ENCODE assay signal across 9 mouse cellular contexts in the genomic region with DNA sequence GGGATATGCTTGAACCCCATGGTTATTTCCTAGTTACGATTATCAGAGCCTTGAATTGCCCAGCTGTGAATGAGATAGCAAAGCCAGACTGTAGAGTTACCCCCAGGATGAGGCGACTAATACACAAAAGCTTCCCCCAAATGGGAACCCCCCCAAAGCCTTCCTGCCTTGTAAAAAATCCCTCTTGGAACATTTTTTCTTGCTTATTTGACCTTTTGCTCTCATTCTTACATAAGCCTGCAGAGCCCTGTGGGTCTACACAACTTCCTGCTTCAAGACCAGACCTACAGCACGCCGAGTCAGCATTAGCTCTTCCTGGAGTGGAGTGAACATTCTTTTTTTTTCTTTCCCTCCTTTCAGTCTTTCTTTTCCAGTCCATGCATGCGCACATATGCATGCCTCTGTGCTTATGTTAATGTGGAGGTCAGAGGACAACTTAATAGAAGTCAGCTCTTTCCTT.
A peak's percentile ranks its signal among the peaks of the same experiment; 100 is the strongest.
DNase-seq lines count a peak whose midpoint lies in the region; ATAC-seq and TF ChIP-seq lines count a peak whose summit lies in the region.
"Had no signal": no experiment of that assay in that cellular context is flagged by ENCODE, and none has a peak within 500 bp of the region (broad histone marks: within the 10 kb centered on the region; RNA-seq: fewer than 3 reads in every experiment).

No protein-coding gene starts in this region.

- no peak for TF ChIP-seq CTCF in liver, adult 2 months (IDR thresholded peaks at IDR 0.05; ENCODE audit: low read depth, low read length)

- H3K79me2 ChIP-seq in liver, adult 2 months (ENCODE audit: control insufficient read depth, insufficient read depth, low read length), result no peaks in the 10 kb centered on the region

- ATAC-seq in heart, embryonic 15.5 days (replicated peaks; ENCODE audit: insufficient number of reproducible peaks, insufficient read depth, low FRiP score, low read depth), result 0 out of 2 replicates have a peak, but pooled peaks have one; percentile 36
- no peak for ATAC-seq in frontal cortex, adult (ENCODE audit: low TSS enrichment)
- ATAC-seq: Patski had no signal

- H3K4me3 ChIP-seq in heart, embryonic 15.5 days, result no peak overlapping the region
- H3K4me3 ChIP-seq in liver, adult 2 months (ENCODE audit: insufficient read depth, low read depth, low read length), result no peak overlapping the region

- intact Hi-C loops in heart, postnatal 36 days (cut with DNase I), result loop anchor here (5.0 kb wide), 1 partner anchor 56 kb away; no protein-coding TSS in a partner anchor

- H3K27ac ChIP-seq in heart, embryonic 15.5 days, result peak overlapping the region; percentile 57
- H3K27ac ChIP-seq in liver, adult 2 months (replicated peaks; ENCODE audit: insufficient read depth, low read depth, low read length), result peak overlapping the region; percentile 94

- TF ChIP-seq POLR2A in liver, adult 2 months (IDR thresholded peaks at IDR 0.05; ENCODE audit: extremely low read depth, insufficient read depth, low read length), result no peak

- H3K4me1 ChIP-seq in heart, embryonic 15.5 days (replicated peaks), result peaks cover 12% of the 10 kb centered on the region
- H3K4me1 ChIP-seq in liver, adult 2 months (ENCODE audit: control insufficient read depth, insufficient read depth, low read length), result peaks cover 29% of the 10 kb centered on the region

- no peak overlapping the region for H3K4me2 ChIP-seq in heart, embryonic 15.5 days

- H3K9me3 ChIP-seq in heart, embryonic 15.5 days (replicated peaks), result no peaks in the 10 kb centered on the region

- no peak overlapping the region for H3K9ac ChIP-seq in heart, embryonic 15.5 days
- H3K9ac ChIP-seq in liver, adult 2 months (ENCODE audit: low read depth, low read length), result no peak overlapping the region

- no peaks in the 10 kb centered on the region for H3K27me3 ChIP-seq in heart, embryonic 15.5 days
- no peaks in the 10 kb centered on the region for H3K27me3 ChIP-seq in liver, adult 2 months (ENCODE audit: control insufficient read depth, insufficient read depth, low read length)
- H3K27me3 ChIP-seq: Patski had no signal

- no peaks in the 10 kb centered on the region for H3K36me3 ChIP-seq in heart, embryonic 15.5 days
- no peaks in the 10 kb centered on the region for H3K36me3 ChIP-seq in liver, adult 2 months (ENCODE audit: control insufficient read depth, insufficient read depth, low read length)

- WGBS in heart, embryonic 15.5 days, result 51% methylated on average over 5 of the region's 5 CpGs
- WGBS in liver, adult 2 months, result 45% methylated on average over 5 of the region's 5 CpGs

- DNase-seq in heart, adult 9 months (ENCODE audit: low spot score in 2 of 2), result peak; percentile 59 to 75
- no peak for DNase-seq in heart, postnatal 36 days
- peak; percentile 8 for DNase-seq in Muller cell, postnatal 12 days (ENCODE audit: inconsistent ontology term)
- peak; percentile 69 for DNase-seq in liver, adult 2 months (ENCODE audit: extremely low read depth, low read depth, low spot score)
- no peak for DNase-seq in right cerebral cortex, postnatal 14 days
- no peak for DNase-seq in layer of hippocampus, postnatal 14 days (ENCODE audit: low spot score in 2 of 2)

Comparison
In these comparisons a context has a peak if more than half of its experiments do, and no peak if none do; other contexts are left out.
1. DNase-seq: peak in heart, adult 9 months (2 of 2), Muller cell, postnatal 12 days (single experiment) and liver, adult 2 months (single experiment); none in heart, postnatal 36 days (0 of 2), right cerebral cortex, postnatal 14 days (single experiment) and layer of hippocampus, postnatal 14 days (0 of 2).